Mouse (Mus musculus): ENCODE data around the gene Vegfc.

The Vegfc gene

DNA sequence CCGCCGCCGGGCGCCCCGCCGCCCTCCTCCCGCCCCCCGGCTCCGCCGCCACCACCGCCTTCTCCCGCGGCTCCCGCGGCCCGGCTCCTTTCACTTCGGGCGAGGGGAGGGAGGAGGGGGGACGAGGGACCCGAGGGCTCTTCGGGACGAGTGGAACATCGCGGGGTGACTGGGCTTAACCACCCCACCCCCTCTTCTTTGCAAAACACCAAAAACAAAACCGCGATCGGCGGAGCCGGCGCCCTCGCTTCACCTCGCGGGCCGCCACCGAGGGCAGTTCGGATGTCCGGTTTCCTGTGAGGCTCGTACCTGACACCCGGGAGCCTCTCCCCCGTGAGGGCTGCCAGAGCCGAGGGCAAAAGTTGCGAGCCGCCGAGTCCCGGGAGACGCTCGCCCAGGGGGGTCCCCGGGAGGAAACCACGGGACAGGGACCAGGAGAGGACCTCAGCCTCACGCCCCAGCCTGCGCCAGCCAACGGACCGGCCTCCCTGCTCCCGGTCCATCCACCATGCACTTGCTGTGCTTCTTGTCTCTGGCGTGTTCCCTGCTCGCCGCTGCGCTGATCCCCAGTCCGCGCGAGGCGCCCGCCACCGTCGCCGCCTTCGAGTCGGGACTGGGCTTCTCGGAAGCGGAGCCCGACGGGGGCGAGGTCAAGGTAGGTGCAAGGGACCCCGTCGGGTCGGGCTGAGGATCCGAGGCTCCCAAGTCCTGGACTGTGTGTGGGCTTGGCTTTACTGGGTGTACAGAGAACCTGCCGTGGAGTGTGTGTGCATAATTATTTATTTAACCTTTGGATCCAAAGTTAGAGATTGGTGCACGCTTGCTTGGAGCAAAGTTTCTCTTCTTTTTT lies at the start of gene Vegfc:
TSS of gene Vegfc (plus strand) at position 336 of the 850 bp plus-strand sequence.
- DNase-seq (ENCODE audit: low spot score in 2 of 2): peak; percentile 13 to 63

DNA sequence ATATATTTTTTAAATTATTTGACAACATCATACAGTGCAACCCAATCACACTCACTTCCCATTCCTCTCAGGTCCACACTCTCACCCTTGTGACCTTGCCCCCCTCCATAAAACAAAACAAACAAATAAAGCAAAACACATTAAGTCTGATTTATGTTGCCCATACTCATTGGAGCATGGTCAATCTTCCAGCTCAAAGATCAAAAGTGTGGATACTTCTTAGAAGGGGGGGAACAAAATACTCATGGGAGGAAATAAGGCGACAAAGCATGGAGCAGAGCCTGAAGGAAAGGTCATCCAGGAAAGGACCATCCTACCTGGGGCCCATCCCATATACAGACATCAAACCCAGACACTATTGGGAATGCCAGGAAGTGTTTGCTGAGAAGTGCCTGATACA lies 42.8 kb upstream of the Vegfc start:
- no peak for DNase-seq (ENCODE audit: low spot score in 2 of 2)

DNA sequence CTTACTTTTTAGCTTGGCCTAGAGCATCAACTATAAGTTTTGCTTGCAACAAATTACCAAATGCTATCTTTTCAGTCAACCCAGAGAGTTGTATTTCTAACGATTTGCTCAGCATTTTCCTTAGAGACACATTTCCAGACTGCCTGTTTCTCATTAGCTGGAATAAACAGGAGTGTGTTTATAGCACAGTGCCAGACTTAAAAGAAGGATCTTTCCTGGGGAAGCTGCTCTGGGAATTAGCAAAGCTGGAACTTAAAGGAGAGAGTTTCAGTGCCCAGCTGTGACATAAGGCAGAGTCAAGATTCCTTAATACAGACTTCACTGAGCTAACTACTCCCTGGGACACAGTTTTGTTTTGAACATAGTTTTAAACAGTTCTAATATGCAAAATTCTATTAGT lies 34.8 kb upstream of the Vegfc start:
- no peak for DNase-seq (ENCODE audit: low spot score in 2 of 2)

DNA sequence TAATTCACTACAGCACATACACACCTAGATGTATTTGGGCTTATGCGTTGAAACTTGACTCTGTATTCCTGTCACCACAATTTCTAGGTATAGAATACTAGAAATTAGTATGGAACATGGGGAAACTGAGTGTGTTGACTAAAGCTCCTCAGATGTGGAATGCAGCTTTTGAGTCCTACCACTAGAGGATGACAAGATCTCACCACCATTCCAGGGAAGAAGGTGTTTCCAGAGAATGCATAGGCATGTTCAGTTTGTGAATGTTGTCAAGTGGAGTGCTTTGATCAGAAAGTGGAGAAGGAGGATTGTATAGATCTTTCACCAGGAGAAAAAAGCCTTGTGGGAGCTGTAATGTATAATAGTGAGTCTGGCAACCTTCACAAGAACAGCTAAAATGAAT lies 33.9 kb upstream of the Vegfc start:
- no peak for DNase-seq (ENCODE audit: low spot score in 2 of 2)

DNA sequence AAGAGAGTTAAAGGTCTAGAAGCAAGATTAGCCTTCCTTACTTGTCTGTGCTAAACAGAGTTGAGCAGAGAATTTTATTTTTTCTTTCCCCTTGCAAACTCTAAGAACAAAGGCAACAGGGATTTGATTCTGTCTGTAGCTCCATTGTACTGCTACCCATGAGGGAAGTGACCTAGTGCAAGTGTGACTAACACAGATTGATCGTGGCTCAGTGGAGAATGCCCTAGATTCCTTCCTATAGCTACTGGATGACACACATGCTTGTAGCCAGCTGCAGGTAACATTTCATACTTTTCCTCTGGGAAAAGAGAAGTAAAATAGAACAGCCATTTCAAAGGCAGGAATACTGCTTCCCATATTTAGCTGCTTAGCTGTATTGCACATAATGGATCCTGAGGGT lies 24.2 kb upstream of the Vegfc start:
- no peak for DNase-seq (ENCODE audit: low spot score in 2 of 2)

DNA sequence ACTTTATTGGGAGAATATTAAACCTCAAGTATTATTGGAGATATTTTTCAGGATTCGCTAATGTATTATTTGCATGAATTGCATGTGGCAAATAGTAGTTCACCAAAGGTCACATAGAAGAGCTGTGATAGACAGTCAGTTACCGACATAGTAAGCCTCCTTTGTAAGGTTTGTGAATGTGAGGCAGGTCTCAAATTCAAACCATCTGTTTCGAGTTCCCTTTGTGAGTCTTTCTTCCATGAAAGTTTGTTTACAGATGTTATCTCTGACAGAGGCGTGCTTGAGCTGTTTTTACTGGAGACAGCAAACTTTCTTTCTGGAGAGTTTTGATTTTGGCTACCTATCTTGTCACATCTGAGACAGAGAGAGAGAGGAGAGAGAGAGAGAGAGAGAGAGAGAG lies 11.9 kb upstream of the Vegfc start:
- DNase-seq (ENCODE audit: low spot score in 2 of 2): no peak

DNA sequence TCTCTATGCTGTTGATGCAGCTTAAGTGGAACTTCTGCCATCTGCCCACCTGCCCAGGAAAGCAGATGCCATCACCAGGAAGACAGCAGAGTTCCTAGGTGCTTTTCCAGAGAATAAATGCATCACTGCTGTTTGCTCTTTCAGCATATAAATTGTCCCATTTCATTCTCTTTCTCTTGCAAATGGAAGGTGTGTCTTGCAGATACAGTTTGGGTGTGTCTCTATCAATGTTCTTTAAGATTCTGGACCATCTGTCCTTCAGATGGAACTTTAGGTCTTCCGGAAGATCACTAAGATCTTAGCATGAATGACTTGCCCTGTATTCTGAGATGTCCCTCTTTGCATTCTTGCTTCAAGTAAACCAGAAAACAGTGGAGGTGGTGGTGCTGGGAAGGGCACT lies 1.1 kb upstream of the Vegfc start:
- no peak for DNase-seq (ENCODE audit: low spot score in 2 of 2)

DNA sequence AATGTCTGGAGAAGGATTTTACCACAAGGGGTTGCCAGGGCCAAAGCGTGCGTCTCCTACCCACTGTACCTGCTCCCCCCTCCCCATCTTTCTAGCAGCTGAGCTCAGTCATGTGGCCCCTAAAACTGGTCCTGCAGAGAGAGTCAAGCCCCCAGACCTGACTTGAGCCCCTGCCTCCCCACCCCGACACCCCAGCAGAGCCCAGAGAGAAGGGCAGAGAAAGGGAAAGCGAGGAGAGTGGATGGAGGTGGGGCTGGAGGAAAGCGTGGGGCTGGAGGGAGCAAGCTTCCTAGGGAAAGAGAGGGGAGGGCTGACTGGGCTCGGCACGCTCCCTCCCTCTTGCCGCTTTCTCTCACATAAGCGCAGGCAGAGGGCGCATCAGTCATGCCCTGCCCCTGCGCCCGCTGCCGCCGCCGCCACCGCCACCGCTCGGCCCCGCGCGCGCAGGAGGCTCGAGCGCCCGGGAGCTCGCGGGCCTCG lies 575 bp upstream of the Vegfc start:
- DNase-seq (ENCODE audit: low spot score in 2 of 2): peak; percentile 13 to 63

DNA sequence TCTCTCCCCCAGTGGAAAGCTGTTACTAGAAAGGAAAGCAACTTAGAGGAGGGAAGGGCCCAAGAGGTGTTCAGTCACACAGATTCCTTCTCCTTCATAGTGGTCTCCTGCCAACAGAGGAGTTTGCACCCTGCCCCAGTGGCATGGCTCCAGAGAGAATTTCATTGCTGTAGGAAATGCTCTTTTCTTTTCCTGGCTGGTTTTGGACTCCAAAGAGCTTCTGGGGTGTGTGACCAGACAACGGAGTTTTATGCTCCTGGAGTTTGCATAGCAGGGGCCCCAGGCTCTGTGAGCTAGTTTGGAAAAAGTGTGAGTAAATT lies 675 bp downstream of the Vegfc start:
- DNase-seq (ENCODE audit: low spot score in 2 of 2): no peak

DNA sequence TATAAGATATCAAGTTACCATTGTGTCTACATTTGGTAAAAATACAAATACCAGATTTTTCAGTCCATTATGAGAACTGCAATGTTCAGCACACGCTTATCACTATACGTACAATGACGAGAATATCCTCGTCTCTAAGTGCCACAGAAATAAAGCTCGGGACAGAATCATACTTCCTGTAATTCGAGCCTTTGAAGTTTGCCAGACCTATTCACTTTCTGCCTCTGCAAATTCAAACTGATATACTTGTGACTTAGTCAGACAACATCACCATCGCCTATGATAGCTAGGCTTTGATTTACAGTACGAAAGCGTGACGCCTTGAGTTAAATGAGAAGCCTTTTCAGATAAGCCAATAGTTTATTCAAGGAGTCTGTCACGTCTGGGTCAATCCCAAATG lies 1.6 kb downstream of the Vegfc start:
- no peak for DNase-seq (ENCODE audit: low spot score in 2 of 2)

DNA sequence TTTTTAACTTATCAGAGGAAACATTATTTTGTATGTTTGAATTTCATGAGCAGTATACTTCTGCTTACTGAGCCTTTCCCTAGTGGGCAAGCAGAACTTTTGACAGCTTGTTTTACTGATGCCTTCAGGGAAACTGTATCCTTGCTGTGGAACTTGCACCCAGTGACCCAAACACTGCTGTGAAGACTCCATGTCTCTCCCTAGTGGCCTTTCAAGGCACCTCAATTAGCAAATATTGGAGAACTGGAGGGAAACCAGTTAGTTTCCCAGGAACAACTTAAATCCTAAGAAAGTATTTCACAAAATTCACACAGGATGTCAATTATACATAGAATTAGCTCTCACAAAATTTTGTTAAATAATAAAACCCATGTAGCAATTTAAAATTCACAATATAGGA lies 2.2 kb downstream of the Vegfc start:
- DNase-seq (ENCODE audit: low spot score in 2 of 2): no peak

DNA sequence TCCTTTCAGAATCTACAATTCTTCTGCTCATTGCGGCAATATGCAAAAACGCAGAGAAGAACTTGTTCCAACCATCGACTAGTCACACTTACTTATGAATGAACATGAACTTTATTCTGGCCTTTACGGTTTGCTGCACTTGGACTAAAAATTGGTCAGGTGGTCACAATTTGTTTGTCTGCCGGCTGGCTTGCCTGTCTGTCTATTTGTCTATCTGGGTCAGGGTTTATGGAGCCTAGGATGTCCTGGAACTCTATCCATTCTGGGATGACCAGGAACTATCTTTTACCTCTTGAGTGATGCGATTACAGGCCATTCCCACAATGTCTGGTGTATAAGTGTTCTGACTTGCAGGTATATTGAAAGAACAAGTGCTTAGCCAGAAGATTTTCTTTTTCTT lies 8.5 kb downstream of the Vegfc start:
- no peak for DNase-seq (ENCODE audit: low spot score in 2 of 2)

DNA sequence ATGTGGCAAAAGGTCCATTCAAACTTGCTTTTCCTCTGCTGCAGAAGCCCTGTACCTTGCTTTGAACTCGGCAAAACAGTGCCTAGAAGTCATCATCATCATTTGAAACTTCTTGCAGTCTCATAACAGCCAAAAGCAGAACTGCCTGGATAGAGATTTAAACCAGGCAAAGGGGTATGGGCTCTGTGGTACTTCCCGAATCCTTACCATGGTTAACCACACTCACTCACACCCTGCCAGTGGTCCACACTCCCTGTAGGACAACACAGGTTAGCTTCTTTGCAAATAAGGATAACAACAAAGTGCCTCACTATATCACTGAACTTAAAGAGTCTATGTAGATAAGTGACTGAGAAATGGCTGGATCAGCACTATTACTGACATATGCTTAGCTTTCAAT lies 9.7 kb downstream of the Vegfc start:
- DNase-seq (ENCODE audit: low spot score in 2 of 2): no peak

DNA sequence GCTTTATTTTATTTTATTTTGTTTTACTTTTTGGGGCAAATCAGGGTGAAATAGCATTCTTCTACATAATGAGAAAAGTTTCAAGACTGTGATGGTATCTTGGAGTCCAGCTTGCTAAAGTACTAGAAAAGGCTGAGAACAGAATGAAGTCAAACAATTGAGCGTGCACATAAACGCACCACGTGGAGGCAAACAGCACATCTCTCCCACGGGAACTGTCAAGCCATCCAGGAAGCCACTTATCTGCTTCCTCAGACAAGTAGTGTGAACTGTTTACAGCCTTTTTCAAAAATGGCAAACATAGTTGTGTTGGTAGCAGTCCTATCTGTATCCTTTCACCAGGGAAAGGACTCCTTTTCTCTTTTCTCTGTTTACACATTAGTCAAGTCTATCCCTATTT lies 11.8 kb downstream of the Vegfc start:
- no peak for DNase-seq (ENCODE audit: low spot score in 2 of 2)

DNA sequence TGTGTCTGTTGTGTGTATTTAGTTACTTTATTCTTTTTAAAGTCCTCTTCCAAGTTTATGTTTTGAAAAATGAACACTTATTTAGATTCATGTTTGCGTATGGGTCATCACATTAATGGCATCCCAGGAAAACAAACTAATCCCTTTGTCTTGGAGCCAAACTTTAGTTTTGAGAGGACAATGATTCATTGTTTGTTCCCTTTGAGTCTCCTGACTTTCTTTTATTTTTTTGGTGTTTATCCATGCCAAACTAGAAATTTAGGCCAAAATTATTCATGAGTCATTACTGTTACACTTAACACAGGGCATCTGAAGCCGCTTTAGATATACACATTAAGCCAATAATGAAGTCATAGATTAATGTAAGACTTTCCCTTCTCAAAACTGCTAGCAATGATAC lies 12.5 kb downstream of the Vegfc start:
- no peak for DNase-seq (ENCODE audit: low spot score in 2 of 2)

DNA sequence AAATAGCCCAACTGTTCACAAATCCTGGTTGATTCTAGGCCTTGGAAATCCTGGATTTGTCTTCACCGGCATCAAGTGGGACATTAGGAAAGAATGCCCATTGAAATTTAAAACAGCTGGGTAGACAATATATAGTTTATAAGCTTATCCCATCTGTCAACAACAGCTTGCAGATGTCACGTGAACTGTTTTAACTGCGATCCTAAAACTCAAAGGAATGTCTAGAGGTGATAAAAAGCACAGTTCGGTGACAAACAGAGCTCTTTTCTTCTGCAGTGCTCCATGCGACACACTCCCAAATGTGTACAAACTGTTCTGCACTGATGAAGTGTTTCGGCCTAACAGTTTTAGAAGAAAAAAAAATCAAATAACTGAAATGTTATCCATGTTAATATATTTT lies 22.7 kb downstream of the Vegfc start:
- DNase-seq (ENCODE audit: low spot score in 2 of 2): no peak

DNA sequence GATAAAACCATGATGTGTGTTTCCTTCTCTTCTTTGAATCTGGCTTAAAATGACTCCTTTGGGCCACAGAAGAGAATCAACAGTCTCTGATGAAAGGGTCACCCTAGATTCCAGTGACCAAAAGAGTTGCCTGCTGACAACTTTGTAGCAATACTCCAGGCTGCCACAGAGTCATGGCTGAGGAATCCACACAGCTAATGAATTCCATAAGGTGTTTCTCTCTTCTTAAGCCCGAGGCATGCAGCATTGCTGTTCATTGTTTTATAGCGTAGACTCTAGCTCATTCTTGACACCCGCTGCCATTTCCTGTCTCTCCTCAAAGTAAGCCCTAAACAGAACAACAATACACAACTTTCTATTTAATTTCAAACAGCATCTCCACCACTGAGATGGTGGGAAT lies 37.2 kb downstream of the Vegfc start:
- DNase-seq (ENCODE audit: low spot score in 2 of 2): no peak

DNA sequence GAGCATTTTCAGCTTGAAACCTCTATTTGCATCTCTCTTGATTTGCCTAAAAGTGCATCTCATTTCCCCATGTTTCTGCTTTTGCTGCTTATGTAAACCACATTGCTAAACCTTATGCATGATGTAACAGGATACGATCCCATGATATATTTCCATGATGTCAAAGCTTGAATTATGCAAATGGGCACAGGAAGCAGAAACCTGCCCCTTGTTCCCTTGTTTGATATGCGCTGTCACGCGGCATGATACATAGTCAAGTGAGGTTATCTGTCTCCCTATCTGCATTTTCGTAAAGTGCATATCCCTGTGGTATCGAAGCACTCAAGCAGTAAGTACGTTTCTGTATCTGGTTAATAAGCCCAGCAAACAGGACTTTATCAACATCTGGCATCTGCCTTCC lies 42.7 kb downstream of the Vegfc start:
- DNase-seq (ENCODE audit: low spot score in 2 of 2): no peak

DNA sequence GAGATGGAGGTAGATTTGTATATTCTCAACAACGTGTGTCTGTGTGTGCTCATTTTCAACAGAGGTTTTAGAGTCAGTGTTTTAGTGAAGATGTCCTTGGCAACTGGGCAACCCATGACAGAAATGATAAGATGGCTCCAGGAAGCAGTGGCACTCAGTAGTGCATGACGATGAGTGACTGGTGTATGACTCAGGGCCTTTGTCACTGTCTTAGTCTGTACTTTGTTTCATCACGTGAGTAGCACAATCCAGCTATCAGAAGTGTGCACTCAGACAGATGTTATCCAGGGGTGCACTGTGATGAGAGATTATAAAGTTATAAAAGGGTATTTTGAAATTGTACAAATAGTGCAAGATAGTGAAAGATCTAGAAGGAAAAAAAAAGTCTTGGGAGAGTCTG lies 44.5 kb downstream of the Vegfc start:
- DNase-seq (ENCODE audit: low spot score in 2 of 2): no peak

DNA sequence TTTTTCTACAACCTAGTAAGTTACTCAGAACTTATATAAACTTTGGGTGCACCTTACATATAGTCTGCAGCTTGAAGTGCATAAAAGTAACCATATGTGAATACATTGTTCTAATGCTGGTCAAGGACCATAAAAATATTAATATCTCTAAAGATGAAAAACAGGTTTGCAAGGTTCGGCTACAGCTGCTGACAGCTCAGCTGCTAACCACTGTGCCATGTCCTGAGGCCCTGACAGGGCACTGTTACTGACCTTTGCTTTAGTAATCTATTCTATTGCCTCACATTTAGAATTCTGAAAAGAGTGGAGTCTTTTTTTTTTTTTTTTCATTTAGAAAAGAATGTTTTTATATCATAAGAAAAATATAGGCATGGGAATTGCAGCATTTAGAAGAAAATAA lies 44.9 kb downstream of the Vegfc start:
- DNase-seq (ENCODE audit: low spot score in 2 of 2): no peak

DNA sequence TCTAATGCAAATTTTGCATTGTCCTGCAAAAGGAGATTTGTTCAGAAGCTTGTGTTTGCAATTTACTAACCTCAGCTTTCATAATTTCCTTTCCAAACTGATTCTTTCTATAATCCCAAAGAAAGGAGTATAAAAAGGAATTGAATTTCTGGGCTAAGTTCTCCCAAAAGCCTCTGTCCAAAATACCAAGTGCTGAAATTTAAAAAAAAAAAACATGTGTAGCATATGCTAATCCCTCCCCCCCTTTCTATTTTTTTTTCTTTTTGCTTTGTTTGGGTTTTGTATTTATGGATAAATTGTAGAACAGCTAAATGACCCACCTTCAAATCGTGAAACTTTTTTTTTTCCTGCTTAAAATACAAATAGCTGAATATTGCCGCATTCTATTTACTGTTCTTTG lies 53.2 kb downstream of the Vegfc start:
- DNase-seq (ENCODE audit: low spot score in 2 of 2): no peak

DNA sequence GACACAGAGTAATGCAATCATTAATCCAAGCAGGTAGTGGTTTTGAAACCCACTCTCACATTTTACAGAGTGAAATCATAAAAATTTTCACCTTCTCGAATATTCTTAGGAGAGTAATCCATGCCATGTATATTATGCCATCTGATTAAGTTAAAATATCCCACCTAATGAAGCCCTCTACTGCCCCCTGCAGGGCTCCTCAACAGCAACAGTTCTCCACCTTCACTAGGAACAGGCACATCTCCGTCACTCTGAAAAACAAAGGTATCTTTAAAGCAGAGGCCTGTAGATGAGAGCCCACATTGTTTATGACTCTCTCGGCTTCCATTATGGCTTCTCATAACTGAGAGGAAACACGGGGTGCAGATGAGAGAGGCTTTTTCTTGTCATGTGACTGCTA lies 75.8 kb downstream of the Vegfc start:
- peak in 1 of 2 experiments; percentile 61 for DNase-seq (ENCODE audit: low spot score in 2 of 2)

DNA sequence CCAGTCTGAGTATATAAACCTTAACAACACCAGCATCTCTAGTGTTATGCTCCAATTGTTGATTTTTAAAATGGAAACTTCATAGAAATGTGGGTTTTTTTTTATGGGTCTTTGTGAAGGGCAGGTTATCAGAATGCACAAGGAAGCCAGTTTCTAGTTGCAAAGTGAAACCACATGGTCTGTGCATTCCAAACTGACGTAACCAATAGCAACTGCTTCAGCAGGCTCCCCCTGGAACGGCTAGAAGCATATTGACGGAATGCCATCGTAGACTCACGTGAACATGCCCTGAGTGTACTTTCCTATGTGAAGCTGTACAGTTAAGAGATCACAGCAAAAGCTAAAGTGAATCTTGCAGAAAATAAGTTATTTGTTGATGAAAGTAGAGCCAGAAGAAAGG lies 86.1 kb downstream of the Vegfc start:
- no peak for DNase-seq (ENCODE audit: low spot score in 2 of 2)

DNA sequence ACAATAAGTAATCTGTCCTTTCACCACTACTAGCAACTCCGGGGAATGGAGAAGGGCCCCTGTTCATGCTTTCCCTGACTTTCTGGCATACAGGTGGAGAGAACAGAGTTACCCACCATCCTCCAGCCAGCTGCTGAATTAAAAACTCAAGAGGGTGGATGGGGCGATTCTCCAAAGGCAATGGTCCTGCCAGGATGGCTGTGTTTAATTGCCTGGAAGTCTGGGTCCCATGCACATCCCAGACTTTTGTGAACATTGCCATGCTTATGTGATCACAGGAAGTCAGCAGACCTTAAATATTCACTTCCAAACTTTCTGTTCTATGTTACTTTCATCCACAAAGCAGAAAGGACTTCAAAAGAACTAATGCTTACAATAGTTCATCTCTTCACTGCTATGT lies 107.9 kb downstream of the Vegfc start:
- DNase-seq (ENCODE audit: low spot score in 2 of 2): no peak
